Mouse (Mus musculus) R1 (cell line): ENCODE measurements at regions not wholly inside any gene's neighbourhood (a gene's known extent, or its start where the extent isn't known, plus 50 kb on each side); places are given as distances from the start of the nearest gene placed in this dataset.

ENCODE experiments used
- DNase-seq: peaks from one replicate; pipeline ENCODE4 v3.0.0-alpha.2; 2018; ENCODE audit warnings: low read depth, low spot score

DNA sequence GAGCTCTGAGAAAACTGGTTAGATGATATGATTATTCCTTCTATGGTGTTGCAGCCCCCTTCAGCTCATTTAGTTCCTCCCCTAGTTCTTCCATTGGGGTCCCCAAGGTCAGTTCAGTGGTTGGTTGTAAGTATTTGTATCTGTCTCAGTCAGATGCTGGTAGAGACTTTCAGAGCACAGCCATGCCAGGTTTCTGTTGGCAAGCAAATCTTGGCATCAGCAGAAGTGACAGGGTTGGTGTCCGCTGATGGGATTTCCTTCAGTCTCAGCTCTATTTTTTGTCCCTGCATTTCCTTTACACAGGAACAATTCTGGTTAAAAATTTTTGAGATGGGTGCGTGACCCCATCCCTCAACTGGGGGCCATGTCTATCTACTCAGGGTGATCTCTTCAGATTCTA lies 55.3 kb upstream of the Spaca1 start:
- DNase-seq = no peak

DNA sequence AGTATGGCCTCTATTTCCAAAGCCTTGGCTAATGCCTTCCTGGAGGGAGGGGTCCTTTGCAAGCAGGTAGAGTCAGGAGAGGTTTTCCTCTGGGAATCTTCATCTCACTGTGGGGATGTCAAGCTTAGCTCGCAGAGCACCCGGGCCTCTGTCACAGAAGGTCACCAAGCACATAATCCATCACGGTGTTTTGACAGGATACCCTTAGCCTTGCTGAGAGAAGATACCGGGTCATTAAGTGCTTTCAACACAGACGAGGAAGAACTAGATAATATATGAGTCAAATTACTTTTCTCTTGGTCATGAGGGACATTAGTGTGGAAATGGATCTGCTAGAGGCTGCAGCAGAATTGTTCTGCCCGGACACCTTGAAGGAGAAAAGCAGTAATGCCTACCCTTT lies 64.3 kb upstream of the Spaca1 start:
- no peak for DNase-seq

DNA sequence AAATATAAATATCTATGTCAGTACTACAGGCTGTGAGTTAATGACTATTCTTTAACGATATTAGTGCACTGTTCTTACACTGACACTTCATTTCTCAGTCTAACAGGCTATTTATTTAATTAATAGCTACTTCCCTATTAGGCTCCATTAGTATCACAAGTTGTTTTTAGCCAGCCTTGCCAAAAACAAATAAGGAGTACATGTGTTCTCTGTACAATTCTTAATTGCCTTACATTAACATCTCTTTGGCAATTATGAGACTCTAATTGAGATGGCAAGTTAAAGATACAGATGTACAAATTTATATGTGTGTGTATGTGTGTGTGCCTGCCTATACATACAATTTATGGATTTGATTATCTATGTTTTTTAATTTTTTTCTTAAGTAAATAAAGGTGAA lies 67.1 kb upstream of the Spaca1 start:
- no peak for DNase-seq

DNA sequence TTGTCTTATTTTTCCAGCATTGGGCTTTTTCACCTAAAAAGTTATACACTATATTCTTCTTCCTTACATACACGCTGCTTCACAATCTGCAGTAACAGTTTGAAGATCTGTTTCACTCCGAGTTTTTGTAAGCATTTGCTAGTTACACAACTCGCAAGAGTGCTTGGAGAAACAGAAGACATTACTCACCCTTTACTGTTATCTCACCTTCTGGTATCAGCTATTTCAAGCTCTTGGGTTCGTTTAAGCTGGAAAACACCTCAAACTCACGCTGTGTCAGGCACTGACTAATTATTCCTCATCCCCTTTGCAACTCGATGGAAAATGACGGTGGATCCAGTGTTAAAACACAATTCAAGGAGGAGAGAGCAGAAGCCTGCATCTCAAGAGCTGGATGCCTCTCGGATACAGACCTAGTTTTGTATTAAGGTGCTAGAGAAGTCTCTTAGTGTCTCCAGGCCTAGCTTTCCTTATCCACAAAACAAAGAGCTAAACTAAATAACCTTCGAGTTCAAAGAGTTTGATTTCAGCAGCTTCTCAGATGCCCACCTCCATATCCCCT lies 73.0 kb upstream of the Spaca1 start:
- DNase-seq = no peak

DNA sequence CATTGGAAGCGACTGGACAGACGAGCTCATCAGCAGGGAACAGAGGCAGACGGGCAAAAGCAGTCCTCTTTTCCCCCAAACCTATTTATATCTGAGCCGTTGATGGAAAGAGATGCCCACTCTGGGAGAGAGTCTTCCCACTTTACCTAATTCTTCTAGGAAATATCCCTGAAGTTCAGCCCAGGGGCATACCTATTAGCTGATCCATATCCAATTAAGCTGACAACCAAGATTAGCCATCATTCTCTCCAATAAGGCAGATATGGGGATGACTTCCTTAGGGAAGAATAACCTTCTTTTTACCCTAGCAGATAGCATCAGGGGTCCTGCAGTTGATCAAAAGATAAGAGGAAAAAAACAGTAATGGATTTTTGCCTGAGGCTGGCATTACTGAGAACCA lies 78.2 kb upstream of the Spaca1 start:
- DNase-seq = no peak

DNA sequence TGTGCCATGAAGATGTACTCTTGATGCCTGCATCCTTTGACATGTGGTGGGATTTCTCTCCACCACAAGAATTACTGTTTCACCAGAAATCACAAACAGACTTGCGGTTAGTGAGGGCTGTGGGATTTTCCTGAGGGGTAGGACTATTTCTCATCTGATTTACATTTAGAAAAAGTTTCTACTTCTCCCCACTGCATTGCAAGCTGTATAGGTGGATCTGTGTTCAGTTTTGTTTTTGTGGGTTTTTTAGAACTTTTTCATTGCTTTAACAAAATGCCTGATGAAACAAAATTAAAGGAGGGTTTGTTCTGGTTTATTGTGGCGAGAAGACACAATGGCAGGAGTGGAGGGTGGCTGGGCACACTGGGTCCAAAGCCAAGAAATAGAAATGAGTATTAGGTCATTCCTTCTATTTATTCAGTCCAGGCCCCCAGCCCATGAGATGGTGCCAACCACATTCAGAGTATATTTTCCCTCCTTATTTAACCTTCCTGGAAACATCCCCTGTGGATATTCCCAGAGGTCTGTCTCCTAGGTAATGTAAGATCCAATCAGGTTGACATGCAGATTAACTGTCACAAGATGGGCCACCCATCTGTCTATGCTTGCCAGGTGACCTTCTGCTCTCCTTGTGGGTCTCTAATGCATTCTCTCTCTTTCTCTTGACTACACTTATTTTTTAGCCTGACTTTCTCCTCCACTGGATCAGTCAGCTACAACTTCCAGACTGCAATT lies 96.3 kb upstream of the Spaca1 start:
- no peak for DNase-seq

DNA sequence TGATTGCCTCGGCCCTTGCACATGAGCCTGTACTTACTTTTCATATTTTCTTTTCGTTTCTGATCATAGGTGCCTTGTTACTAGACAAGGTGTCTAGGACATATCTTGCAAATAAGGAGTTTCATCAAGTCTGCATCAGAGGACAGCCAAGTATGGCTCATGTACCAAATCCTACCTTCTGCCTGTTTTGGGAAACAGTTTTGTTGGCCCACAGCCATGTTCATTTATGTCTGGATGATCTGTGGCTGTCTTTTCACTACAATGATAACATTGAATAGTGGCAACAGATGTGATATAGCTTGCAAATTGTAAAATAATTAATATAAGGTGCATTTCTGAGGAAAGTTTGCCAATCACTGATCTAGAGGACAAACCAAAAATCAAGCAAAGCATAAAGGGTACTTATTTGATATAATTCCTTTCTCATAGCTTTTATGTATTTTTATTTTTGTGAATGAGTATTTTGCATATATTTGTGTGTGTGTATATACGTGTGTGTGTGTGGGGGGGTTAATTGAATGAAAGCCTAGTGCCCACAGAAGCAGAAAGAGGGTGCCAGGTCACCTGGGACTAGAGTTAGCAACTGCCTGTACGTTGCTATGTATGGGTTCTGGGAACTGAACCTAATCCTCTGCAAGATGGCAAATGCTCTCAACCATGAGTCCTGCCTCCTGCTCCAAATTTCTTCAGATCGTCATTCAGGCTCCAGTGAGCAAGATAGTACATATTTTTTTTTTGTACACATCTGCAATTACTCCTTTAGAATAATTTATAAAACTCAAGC lies 99.2 kb upstream of the Spaca1 start:
- no peak for DNase-seq

DNA sequence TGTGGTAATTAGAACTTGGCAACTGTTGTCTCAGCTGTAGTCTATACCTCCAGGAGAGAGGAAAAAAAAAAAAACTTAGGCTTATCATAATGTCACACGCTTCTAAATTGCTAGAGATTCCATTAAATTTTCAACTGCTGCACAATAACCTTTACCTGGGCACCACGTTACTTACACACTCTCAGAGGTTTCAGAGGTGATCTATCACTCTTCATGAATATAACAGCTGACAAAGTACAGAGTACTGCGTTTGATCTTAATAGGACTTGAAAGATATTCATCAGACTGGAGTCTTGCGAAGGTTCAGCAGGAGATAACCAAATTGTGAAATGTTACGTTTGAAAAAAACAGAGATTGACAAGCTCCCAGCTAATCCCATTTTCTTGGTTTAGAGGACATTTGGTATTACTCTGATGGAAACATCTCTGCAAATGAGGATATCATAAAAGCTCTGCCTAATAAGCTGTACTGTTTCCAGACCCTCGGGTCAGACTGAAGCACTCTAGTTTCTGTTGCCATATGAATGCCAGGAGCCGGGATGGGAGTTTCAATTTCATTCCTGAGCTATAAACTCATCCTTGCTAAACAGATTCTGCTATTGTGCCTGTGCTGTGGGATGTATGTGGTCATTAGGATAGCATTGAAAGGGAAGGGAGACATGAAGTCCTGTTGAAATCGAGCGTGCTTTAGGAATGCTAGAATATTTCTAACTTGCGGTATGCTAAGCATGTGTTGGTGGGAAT lies 101.8 kb upstream of the Spaca1 start:
- DNase-seq = no peak

DNA sequence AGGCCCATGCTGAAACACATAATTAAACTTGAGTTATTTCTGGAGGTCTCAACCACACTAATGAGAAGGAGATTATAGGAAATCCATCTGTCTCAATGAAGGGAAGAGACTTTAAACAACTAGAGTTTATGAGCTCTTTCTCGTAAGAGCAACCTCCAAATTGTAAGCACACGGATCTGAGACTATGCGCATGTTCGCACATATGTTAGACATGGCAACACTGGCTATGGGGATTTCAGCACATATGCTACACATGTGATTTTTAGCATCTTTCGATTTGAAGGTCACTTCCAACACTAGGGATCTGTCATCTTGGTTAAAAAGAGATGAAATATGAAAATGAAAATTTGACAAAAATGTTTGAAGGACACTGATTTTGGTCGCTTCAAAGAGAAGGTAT lies 105.5 kb upstream of the Spaca1 start:
- no peak for DNase-seq

DNA sequence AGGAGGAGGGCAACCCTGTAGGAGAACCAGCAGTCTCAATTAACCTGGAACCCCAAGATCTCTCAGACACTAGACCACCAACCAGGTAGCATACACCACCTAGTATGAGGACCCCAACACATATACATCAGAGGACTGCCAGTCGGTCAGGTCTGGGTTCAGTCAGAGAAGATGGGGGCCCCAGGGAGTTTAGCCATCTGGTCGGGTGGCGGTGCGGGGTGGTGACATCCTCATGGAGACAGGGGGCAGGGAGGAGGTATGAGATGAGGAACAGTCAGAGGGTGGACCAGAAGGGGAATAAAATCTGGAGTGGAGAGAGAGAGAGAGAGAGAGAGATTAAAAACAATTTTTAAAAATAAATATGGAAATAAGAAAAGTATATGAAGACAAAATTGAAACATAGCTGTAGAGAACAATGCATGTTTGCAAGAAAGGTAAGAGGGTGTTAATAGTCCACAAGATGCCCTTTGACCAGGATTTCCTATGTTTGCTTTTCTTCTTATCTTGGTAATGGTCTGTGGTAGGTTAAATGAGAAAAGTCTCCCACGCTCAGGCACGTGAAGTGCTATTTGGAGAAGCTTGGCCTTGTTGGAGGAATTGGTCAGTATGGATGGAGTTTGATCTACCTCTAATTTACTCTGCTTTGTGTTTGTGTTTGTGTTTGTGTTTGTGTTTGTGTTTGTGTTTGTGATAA lies 108.0 kb upstream of the Spaca1 start:
- no peak for DNase-seq

DNA sequence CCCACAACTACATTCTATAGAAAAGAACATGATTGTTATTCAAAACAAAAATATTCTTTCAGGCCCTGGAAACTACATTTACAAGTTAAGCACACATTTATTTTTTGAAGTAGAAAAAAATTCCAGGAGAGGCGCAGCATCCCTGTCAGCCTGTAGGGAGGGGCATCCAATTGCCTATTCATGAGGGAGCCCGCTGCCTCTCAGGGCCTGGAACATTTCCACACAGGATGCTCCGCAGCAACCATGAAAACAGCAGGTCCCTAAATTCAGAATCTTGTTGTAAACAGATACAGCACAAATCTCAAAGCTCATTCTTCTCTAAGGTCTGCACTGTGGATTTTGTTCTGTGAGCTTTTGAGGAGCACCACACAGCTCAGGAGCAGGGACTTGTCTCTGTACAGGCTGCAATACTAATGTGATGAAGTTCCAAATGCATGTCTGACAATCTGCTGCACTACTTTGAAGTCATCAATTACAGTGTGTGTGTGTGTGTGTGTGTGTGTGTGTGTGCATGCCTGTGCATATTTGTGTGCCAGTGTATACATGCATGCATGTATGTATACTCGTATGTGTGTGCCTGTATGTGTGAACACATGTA lies 121.4 kb upstream of the Spaca1 start:
- no peak for DNase-seq

DNA sequence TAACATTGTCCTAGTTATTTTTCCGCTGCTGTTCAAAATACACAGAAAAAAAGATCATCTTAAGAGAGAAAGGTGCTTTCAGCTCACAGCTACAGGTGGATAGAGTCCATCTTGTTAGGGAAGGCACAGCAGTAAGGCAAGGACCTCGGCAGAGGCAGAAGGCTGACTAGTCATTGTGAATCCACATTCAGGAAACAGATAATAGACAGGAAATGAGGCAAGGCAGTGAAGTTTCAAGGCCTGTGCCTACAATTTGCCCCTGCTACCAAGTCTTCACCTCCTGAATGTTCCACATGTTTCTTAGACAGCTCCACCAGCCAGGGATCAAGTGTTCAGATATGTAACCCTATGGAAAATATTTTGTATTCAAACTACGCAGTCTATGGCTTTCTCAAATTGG lies 122.0 kb upstream of the Spaca1 start:
- DNase-seq = no peak

DNA sequence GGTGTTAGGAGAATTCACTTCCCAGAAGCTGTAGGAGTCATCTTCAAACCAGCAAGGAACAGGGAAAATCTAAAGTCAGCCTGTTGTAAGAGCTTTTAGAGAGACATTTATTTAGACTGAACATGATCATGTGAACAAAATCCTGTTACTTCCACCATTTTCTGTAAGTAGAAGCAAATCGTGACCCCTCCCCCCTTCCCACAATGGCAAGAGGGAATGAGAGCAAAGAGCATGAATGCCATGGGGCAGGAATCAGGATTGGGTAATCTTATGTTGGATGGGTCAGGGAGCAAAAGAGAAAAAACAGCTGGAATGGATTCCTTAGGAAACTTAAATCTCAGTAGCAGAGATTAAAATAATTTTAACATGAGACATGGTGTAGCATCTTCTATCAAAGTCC lies 127.4 kb upstream of the Spaca1 start:
- DNase-seq = no peak

DNA sequence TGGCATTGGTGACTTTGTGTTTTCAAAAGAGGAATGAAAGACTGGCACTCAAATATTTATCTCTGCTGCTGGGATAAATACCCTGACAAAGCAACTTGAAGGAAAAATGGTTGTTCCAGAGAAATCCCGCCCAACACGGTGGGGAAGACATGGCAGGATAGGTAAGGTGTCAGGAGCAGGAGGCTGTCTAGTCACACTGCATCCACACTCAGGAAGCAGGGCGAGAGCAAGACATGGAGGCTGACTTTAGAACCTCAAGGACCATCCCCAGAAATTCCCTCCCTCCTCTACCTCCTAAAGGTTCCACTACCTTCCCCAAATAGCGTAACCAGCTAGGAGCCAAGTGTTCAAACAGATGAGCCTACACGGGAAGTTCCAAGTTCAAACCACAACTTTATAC lies 136.5 kb upstream of the Spaca1 start:
- DNase-seq = no peak

DNA sequence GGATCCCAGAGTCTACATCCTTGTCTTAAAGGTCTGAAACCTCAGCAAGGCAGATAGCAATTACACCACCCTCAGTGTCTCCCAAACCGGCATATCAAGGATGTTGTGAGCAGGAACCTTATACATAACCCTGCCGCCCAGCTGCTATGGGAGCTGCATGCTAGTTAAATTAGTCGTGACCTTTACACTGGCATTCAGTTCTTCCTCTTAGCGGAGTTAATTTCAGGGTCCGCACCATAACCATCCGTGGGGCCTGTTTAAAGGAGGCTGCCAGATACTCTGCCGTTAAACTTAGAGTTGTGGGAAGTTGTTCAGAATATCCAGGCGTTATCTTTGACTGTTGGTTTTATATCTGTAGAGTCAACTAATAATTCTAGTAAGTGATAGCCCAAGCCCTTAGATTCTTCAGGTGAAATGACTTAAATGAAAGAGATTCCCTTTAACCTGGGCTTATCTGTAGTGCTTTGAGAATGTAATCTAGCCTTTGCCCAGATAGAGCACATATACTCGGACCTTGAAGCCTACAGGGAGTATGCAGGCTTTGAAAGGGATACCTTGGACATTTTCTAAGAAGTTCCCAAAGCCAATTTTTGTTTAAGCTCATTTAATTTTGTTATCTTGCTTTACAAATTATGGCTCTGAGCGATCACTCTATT lies 153.3 kb upstream of the Spaca1 start:
- DNase-seq = no peak

DNA sequence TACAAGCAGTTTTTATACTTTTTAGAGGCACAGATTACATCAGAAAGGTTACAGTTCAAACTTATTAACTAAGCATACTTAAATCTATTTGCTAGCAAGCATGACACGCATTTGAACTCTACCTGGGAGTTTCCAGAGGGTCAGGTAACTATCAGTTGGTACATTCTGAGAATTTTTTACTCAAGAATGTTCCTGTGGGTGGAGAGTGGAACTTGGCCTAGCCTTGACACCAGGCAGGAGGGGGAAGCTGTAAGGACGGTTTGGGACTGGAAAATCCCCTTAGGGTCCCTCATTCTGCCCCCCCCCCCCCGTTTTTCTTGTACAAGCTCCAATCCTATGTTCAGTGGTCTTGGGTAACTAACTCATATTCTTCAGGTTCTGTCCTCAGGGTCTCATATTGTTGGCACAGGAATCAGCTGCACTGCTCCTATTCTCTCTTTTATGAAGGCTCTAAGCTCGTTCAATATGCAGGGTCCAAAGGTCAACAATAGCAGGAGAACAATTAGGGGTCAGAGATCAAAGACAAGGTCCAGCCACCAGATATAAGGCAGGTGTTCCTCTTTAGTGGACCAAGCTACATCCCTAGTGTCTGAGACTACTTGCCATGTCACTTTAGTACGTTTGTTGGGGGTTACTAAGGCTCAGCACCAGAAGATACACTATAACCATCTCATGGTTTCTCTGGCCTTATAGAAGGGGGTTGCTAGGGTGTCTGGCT lies 159.3 kb upstream of the Spaca1 start:
- no peak for DNase-seq

DNA sequence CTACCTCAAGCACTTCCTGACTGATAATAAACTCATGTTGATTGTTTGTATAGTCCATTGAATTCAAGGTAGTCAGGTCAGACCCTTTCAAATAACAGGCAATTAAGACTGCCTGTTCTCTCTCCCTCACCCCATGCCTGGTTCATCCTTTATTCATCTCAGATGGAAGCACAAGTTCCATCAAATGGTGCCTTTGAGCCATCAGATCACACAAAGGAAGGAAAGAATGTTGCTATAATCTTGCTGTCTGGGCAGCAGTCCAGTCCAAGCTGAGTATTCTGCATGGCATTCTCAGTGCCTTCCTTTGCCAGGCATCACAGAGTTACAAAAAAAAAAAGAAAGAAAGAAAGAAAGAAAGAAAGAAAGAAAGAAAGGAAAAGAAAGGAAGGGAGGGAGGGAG lies 163.7 kb upstream of the Spaca1 start:
- no peak for DNase-seq

DNA sequence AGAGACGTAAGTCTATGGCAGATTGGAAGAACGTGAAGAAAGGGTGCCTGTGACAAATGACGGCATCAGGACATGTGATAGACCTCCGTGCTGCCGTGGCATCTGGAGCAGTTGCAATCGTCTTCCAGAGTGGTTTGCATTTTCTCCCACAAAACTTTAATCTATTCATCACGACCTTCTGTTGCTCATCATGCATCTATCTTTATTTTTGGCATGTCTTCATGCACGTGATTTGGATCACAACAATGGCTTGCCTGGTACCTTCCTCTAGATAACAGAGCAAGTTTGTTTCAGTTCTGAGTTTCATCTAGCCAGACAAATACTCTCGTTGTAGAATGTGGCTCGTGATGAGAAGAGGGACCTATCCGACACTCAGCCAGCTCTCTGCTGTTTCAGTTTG lies 164.4 kb upstream of the Spaca1 start:
- DNase-seq = no peak

DNA sequence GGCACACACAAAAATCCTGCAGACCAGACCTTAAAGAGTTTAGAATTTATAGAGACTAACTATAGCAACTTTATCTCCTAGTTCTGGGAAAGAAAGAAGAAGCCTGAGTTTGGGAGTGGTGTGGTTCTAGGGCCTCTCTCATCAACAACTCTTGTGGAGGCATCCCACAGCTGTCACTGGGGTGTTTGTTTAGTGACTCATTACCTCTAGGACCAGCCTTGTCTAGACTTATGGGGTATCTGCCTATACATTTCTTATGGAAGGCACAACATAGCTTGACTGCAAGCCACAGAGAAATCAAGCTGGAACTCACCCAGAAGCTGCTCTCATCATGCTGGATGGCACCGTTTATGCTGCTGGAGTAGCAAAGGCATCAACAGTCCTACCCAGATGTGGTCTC lies 171.9 kb upstream of the Spaca1 start:
- no peak for DNase-seq
